Mouse (Mus musculus): ENCODE measurements at regions not wholly inside any gene's neighbourhood (a gene's known extent, or its start where the extent isn't known, plus 50 kb on each side); places are given as distances from the start of the nearest gene placed in this dataset.
A peak's percentile ranks its signal among the peaks of the same experiment; 100 is the strongest.

DNA sequence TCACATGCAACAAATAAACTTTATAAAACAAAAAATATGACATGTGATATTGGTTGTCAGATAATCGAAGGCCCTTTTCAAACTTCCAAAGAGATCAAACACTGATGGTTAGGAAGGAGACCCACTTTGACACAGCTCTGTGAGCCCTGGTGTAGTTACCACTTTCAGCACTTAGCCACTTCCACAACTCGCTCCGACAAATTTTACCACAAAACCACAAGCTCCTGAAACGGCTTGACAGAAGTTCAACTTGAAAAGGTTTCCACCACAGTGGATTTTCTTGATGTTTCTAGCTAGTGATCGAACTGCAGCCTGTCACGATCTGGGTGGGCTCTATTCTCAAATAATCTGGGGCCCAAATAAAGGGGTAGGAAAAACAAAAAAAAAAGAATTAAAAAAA lies 742.2 kb upstream of the Zeb2 start:
- DNase-seq: no peak

DNA sequence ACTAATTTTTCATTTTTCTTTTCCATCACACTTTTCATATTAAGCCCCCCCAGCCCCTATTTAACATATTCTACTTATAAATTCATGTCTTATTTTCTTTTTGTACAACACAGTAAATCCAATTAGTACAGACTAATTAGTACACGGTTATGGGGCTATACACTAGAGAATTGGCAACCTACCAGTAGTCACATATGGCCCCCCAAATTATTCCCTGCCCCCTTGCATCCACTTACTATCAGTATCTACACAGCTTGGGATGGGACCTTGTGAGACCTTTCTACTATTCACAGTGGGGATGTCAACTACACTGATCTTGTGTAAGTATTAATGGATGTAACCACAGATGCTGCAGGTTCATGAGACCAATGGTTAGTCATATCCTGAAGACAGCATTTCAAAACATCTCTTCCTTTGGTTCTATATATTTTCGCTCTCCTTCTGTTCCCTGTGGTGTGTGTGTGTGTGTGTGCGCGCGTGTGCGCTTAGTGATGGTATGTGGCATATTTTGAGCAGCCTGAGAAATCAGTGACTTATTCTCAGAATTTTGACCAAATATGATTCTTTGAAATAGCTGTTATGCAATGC lies 732.9 kb upstream of the Zeb2 start:
- no peak for DNase-seq

- no peak for DNase-seq
These were observed 723.2 kb upstream of the Zeb2 start for GRCm38 (mm10) chr2:45840389-45840788.

GRCm38 (mm10) chr2:45836546-45837221 lies 719.5 kb upstream of the Zeb2 start:
- DNase-seq: no peak

DNA sequence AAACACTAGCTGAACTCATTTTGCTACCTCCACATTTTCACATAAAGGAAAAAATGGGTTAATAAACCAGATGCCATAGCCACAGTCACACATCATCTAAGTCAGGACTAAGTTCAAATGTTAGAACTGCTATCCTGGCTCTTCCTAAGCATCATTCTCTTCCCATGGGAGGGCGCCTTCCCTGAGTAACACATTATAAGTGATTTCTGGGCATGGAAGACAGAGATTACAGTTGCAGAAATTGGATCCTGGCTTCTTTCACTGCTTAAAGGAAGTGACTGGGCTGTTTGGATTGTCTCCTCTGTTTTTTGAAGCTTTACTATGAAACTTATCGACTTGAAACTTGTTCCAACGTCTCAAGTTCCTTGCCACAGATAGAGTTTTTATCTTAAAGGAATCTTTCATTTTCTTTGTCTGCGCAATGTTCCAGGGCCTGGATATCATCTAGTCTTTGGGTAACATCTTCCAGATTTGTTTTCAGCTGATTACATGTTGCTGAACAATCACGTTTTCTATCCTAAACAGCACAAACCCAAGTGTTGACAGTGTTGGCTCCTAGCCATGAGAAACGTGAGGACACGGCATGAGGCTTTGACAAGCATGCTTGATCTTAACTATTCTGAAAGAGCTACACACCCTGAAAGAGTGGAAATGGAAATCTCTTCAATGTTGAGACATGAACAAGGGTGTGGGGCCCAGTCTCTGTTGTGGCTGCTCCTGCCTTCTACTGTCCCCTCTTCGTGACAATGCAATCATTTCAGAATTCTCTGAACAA lies 700.9 kb upstream of the Zeb2 start:
- DNase-seq: no peak

GRCm38 (mm10) chr2:45814741-45815140 lies 697.5 kb upstream of the Zeb2 start:
- no peak for DNase-seq

- no peak for DNase-seq
These were observed 688.1 kb upstream of the Zeb2 start for GRCm38 (mm10) chr2:45805329-45805728.

GRCm38 (mm10) chr2:45800131-45800530 lies 682.9 kb upstream of the Zeb2 start:
- no peak for DNase-seq

GRCm38 (mm10) chr2:45793561-45793960 lies 676.4 kb upstream of the Zeb2 start:
- DNase-seq: no peak

DNA sequence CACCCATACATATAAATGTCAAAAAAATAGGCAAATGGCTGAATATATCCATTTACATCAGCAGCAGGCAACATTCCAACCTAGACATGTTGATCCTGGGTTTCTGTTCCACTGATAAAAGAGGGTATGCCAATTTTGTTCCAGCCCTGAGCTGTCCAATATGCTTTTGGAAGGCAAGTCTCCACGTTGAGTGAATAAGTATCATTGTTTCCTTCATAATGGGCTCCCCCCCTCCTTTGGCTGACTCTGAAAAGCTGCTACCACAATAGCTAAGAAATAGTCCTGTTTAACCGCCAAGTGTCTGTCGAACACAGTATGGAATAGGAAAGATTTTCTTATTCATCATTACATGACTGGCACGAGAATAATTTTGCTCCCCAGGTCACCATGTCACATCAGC lies 672.5 kb upstream of the Zeb2 start:
- no peak for DNase-seq

GRCm38 (mm10) chr2:45787732-45788390 lies 670.7 kb upstream of the Zeb2 start:
- DNase-seq: no peak

DNA sequence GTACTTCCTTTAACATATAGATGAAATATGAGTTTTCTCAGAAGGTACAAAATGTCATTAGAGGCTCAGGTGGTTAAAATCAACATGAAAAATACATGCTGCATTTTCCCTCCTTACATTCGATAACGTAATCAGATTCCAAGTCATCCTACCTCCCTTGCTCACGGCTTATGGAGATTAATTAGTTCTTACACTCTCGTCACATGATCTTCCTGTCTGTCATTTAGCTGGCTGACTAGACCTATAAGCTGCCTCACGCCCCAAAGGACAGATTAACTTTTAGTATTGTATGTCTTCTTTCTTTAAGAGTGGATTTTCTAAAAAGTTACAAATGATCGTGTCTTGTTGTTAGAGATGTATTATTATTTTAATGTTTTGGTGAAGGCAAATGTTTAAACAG lies 669.6 kb upstream of the Zeb2 start:
- no peak for DNase-seq

- DNase-seq: no peak
These were observed 668.5 kb upstream of the Zeb2 start for GRCm38 (mm10) chr2:45785684-45786083.

- DNase-seq: no peak
These were observed 666.6 kb upstream of the Zeb2 start for GRCm38 (mm10) chr2:45783634-45784412.

GRCm38 (mm10) chr2:45777466-45777865 lies 660.3 kb upstream of the Zeb2 start:
- DNase-seq: no peak

DNA sequence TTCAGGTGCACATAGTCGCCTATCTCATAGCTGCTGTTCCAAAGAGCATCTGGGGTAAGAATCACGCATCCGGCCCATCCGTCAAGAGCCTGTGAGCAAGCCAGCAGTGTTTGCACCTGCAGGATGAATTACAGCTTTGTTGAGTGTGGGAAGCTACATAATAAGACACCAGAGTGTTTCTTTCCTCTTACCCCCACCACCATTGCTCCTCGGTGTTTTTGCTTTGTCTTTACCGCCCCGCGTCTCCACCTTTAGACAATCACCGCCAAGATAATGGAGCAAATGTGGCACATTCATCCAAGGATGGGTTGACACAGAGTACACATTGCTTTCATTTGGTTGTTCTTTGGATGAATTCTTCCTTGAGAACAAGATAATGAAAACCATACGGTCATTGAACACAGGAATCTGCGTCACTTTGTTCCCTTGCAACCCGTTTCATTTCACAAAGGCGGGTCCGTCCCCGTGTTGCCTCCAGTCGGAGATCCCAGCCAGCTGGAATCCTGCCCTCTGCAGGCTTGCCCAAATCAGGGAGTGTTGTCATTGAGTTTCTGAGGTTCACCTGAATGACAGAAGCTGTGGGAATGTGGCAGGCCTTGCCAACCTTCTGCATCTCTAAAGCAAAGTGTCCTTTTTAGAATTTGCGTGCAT lies 659.4 kb upstream of the Zeb2 start:
- DNase-seq: peak; percentile 42

DNA sequence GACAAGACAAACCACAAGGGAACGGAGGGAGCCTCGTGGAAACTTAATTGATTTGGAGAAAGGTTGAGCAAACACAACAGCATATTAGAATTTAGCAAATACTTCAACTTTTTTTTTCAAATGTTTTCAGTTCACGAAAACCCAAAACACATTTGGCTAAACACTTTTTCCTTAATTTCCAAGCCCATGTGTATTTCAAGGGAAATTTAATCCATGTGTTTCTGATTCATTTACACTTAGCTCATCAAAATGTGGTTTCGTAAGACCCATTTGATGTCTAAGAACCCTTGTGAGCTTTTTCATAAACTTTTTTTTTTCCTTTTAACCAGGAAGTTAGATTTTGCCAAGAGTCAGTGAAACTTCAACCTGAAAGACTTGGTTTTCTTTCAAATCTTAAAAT lies 658.5 kb upstream of the Zeb2 start:
- DNase-seq: no peak

DNA sequence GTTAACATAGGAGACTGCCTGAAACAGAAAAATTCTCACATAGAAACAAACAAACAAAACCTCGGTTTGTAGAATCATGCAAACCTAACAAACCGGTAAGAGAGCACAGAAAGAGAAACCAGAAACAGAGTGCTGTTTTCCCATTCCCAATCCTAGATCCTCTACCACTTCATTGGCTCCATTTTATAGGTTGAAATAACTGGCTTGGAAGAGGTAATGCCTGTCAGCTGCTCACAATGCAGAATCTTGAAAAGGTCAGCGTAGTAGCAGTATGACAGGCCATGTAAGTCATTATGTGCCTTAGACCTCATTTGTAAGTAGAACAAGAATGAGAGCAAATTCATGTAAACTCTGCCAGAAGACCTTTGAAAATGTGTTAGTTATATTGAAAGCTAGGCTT lies 657.2 kb upstream of the Zeb2 start:
- DNase-seq: no peak

- no peak for DNase-seq
These were observed 640.0 kb upstream of the Zeb2 start for GRCm38 (mm10) chr2:45757176-45757575.

DNA sequence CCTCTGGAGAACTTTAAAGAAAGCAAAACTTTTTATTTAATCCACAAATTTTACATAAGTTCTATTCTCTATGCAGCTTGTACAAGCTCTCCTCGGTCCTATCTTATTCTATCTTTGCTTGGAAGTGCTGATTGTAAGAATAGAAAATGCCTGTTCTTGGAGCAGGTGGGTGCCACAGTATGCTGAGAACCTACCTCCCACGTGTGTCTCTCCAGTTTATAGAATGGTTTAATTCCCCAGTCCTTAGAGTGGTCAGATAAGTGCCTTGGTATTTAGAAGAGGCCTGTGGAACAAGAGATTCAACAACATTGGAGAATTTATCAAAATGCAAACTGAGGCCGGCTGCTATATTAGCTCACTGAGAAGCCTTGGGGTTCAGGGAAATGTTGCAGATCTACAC lies 639.2 kb upstream of the Zeb2 start:
- DNase-seq: no peak

GRCm38 (mm10) chr2:45751746-45752145 lies 634.6 kb upstream of the Zeb2 start:
- DNase-seq: no peak

DNA sequence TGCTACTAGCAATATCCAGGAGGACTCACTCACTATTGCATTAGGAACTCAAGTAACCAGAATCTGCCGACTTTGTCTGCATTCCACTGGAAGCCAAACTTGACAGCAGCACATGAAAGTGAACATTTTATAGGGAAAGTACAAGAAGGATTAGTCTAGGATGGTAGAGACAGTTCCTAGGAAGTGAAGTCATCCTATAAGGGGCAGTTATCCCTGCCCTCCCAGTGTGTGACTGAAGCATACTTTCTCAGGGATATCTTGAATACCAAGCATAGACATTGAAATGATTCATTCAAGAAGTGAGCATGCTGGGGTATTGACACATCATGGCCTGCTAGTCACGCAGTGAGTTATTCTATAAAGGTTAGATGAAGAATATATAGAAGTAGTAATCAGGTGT lies 632.2 kb upstream of the Zeb2 start:
- no peak for DNase-seq
